Mouse (Mus musculus) urinary bladder, postnatal 4 days (tissue): ENCODE data around the gene Hist1h4k.
"Not testable (repeated sequence)": the region's sequence is repeated elsewhere in the genome, so short reads cannot be mapped to it uniquely, and the experiment has no call there.

ENCODE experiments used
- DNase-seq, 2 experiments: peaks; one replicate each; pipeline ENCODE4 v3.0.0; 2021 to 2022; ENCODE audit warnings: low spot score in 2 of 2

The Hist1h4k gene

DNA sequence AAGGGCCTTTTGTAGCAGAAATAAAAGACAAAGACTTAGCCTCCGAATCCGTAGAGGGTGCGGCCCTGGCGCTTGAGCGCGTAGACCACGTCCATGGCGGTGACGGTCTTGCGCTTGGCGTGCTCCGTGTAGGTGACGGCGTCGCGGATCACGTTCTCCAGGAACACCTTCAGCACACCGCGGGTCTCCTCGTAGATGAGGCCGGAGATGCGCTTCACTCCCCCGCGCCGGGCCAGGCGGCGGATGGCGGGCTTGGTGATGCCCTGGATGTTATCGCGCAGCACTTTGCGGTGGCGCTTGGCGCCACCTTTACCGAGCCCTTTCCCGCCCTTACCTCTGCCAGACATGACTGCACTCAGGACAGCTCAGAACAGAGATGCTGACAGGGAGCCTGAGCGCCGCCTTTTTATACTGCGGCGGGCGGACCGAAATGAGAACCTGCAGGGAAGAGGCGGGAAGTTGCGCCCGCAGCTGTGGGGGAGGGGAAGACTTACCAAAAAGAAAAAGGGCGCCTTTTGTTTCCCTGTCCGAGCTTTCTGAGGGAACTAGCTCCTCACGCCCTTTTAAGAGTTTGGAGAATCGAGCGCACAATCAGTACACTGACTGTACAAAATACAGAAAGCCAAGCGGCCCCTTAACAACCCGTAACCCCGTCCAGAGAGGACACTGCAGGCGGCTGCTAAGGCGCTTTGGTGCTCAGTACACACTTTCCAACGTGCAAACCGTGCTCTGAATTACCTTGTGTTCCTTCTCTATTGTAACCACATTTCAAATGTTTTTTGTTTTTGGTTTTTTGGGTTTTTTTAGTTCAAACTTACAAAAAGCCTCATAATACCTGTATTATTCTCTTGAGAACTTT is at the start of gene Hist1h4k:
Hist1h4k (minus strand) TSS at position 347 of the 859 bp plus-strand sequence.
- DNase-seq = peak; percentile 89 to 92

DNA sequence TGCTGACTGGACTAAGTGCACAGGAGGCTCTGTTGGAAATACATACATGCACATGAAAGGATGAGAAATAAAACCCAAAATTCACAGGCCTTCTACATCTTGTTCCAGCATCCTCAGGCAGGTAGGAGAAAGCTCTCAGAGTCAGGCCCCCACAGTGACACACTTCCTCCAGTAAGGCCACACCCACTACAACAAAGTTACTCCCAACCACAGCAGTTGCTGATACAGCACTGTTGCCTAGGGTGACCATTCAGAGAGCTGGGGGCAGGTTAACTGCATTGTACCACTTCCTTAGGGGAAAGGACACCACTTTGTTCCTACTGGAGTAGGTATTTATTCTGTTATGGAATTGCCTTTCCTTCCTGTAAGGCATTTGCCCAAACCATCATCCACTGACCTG is 46.9 kb upstream of the Hist1h4k start:
- not testable (repeated sequence) for DNase-seq

DNA sequence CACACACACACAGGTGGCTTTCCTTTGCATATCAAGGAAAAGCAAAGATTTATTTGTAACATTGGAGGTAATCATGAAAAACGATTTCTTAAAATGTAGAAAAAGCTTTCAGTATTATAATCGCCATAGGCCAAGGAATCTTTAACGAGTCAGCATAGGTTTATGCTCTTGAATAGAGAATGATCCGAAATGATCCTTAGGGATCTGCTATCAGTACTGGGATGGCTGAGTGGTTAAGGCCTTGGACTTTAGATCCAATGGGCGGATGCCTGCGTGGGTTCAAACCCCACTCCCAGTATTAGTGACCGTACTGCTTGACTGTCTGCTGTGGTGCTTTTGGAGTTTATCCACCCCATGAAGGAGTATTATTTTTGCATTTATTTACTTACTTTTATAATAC is 45.3 kb upstream of the Hist1h4k start:
- DNase-seq = no peak

DNA sequence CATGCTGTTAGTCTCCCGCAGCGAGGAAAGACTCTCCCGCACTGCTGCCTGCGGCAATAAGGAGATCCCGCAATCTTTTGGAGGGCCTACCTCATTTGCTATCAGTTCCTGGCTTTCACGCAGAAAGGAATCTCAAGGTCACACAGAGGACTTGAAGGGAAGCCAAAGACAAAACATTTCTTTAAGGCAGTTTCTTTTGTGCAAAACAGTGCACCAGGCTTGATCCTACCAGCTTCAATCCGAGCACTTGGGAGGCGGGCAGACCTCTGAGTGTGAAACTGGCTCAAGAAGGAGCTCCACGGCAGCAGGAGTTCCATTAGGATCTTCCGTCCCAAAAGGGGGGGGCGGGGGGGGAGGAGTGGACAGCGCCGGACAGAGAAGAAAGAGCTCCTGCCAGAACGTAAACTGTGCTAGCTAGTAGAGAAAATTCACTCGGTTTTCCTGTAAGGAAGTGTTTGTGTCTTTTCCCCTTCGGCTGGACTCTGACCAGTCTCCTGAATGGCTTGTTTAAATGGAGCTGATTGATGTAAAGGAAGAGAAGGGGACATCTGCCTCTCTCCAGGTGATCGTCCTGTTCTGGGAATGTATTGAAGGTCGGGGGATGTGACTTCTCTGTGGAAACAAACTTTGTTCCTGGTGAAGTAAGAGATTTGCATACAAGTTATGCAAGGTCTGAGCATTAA is 40.4 kb upstream of the Hist1h4k start:
- no peak for DNase-seq

DNA sequence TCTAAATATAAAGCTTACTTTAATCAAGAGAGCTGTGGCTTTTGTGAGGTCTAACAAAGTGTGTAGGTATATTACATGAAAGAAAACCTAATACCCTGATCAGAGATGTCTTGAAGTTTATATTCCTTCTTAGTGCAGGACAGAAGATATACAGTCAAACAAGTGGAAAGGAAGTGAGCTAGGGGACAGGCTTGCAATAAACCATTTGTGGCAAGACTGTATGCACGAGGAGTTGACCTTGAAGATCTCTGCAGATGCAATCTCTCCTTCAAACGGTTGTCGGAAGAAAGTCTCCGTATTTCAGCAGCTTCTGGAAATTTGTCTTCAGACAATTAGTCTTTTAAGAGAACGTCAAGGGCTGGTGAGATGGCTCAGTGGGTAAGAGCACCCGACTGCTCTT is 39.6 kb upstream of the Hist1h4k start:
- DNase-seq = no peak

DNA sequence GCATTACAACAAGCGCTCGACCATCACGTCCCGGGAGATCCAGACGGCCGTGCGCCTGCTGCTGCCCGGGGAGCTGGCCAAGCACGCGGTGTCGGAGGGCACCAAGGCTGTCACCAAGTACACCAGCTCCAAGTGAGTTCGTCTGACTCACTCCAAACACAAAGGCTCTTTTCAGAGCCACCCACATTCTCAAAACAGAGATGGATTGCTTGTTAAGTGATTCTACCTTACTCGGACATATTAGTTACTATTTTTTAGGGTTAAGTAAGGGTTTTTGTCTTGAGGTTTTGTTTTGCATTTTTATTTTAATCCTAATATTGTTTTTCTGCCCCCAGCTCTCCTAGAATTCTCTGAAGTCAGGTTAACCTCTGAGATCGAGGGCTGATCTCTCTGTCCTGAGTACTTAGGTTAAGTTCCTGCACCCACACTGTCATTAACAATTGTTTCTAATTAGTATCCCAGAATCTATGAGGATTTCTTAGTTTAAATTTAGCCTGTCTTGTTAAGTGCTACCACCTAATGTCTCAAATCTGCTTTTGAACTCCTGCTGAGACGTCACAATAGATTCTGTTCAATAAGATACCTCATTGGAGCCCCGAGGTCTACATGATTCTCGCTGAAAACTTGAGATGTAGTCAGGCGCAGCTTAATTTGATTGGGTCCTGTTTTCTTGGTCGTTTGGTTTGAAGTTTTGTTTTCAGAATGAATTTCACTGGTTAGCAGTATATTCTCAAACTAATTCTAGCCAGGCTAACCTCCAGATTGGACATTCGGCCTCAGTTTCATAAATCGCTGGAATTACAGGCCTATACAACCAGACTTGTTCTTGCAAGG is 37.7 kb upstream of the Hist1h4k start:
- no peak for DNase-seq

DNA sequence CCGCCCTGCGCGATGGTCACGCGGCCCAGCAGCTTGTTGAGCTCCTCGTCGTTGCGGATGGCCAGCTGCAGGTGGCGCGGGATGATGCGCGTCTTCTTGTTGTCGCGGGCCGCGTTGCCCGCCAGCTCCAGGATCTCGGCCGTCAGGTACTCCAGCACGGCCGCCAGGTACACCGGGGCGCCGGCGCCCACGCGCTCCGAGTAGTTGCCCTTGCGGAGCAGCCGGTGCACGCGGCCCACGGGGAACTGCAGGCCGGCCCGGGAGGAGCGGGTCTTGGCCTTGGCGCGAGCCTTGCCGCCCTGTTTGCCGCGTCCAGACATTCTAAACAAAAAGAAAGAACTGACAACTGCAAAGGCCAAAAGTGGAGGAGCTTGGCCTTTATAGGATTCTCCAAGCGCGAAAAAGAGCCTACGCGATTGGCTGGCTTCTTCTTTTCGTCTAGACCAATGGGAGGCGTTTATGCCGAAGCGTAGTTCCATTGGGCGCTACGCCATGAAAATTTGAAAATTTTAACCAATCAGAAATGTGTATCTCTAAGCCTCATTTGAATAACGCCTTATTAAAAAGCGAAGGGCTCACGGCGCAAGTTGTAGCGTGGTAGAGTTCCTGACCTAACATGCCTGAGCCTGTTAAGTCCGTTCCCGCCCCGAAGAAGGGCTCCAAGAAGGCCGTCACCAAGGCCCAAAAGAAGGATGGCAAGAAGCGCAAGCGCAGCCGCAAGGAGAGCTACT is 36.8 kb upstream of the Hist1h4k start, which contains the start of the genes Hist1h2an and Hist1h2bp:
Hist1h2an (minus strand) TSS at position 320 of the 731 bp plus-strand sequence.
Hist1h2bp (plus strand) TSS at position 563 of the 731 bp plus-strand sequence.
- peak; percentile 79 to 81 for DNase-seq

DNA sequence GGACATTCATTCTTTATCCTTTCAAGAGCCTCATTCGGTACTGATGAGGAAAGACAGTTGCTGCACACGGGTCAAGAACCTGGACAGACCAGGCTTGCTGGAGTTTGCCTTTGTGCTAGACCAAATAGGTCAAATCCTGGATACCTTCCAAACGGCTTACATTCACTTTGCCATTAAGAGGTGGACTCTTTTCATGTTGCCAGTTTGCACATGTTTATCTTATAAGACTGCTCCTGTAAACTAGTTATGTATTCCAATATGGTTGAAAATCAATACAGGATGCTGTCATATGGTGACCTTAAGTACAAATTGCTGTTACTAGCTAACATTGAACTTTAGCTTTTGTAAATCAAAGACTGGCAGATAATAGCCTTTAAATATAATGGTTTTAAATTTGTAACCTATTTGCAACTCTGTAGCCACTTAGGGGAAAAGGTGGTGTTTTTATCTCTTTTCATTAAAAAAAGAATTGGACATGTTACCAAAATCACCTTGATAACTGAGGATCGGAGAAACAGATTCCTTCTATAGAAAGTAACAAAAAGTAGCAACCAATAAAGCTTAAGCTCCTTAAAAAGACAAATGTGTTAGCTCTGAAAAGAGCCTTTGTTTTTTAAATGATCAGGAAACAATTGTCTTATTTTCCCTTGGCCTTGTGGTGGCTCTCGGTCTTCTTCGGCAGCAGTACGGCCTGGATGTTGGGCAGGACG is 36.0 kb upstream of the Hist1h4k start:
- DNase-seq = no peak

DNA sequence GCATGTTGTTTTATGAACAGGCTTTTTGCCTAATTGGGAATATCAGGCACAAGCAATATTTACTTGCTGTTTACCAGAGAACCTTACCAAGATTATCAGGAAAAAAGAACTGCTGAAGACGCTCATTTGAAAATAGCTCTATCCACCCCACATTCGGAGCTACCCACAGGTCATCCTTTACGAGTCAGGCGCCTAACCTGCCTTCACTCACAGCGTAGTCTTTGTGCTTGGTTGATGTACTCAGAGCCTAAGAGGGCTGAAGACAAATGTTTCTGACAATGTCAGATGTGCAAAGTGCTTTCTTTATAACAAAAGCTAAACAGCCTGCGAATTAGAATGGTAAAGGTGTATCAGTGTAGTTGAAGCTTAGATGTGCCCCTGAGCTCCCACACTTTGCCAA is 34.0 kb upstream of the Hist1h4k start:
- no peak for DNase-seq

DNA sequence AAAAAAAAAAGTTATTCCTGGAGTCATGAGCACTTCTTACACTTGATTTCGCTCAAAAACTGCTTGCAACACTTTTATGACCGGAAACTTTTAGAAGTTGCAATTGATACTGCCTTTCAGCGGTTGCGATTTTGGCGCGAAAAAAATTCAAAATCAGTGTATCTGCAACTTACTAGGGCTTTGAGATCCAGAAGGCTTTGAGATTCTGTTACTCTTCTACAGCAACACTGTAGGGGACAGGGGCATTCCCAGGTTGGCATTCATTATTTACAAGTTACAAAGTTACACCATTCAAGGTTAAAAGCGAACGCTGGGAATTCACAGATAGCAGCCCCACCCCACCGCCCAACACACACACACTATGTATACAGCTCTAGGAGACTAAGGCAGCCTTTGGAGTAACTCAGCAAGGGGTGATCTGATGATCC is 33.4 kb upstream of the Hist1h4k start:
- DNase-seq = no peak

DNA sequence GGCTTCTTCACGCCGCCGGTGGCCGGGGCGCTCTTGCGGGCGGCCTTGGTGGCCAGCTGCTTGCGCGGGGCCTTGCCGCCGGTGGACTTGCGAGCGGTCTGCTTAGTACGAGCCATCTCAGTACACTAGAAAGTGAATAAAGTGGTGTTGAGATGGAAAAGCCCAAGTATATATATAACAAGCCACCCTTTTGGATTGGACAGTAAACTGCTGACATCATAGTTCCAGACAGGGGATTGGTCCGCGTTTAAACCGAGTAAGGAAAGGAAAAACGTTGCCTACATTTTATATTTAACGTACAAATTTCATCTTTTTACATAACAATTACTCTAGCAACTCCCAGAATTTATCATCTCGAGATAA is 32.9 kb upstream of the Hist1h4k start, which contains the start of gene Hist1h3i:
Hist1h3i (minus strand) TSS at position 116 of the 363 bp plus-strand sequence.
- DNase-seq = peak in 1 of 2 experiments; percentile 30

DNA sequence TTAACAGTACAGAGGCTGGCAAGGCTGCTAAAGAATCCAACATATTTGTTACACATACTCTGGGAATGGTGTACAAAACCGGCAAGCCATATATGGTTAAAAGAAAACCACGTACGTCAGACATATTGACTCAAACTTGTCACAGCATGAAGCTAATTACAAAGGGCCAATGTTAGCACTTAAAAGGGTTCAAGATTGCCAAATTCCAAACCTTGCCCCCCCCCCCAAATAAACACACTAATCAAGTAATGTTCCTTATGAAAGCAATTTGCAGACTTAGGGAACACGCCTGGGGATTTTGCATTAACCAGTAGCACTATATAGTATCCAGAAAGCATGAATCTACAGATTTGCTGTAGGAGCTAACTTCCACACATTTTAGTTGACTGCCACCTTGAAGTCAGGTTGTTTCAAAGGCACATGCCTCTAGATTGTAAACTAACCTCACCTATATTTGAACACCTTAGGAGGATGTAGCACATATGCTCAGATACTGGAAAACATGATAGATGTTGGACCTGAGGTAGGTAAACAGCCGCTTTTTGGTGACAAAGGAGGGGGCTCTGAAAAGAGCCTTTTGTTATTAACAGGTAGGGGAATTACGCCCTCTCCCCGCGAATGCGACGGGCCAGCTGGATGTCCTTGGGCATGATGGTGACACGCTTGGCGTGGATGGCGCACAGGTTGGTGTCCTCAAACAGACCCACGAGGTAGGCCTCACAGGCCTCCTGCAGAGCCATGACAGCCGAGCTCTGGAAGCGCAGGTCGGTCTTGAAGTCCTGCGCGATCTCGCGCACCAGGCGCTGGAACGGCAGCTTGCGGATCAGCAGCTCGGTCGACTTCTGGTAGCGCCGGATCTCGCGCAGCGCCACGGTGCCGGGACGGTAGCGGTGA is 32.3 kb upstream of the Hist1h4k start:
- not testable (repeated sequence) for DNase-seq

DNA sequence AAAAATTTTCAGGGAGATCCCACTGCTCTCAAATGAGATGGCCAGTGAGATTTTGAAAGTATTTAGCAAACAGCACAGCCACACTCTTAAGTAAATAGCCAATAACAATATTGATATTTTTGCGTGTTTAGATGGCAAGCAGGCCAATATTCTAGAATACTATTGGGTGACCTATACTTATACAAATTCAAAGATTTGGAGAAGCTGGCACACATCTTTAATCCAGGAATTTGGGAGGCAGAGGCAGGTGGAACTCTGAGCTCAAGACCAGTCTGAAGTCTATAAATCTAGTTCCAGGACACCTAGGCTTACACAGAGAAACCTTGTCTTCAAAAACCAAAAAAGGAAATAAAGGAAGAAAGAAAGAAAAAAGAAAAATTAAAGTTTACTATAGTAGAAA is 31.3 kb upstream of the Hist1h4k start:
- DNase-seq = no peak

DNA sequence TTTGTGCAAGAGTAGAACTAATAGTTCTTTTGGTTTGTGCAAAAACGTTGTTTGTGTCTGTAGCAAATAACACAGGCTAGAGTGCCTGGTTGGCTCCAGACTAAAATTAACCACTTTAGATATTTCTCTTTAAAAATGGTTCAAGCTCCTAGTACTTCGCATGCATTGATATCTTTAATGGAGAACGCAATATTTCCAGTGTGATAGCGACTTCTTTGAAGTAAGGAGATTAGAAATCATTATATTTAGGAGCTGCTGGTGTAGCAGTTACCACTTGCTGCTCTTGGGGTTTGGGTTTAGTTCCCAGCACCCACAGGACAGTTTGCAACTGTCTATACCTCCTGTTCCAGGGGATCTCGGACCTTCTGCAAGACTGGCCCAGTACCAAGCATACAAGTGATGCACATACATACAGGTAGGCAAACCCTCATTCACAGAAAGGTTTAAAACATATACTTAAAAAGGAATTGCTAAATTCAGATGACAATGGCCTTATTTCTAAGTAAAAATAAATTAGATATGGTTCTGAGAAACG is 30.8 kb upstream of the Hist1h4k start:
- no peak for DNase-seq

DNA sequence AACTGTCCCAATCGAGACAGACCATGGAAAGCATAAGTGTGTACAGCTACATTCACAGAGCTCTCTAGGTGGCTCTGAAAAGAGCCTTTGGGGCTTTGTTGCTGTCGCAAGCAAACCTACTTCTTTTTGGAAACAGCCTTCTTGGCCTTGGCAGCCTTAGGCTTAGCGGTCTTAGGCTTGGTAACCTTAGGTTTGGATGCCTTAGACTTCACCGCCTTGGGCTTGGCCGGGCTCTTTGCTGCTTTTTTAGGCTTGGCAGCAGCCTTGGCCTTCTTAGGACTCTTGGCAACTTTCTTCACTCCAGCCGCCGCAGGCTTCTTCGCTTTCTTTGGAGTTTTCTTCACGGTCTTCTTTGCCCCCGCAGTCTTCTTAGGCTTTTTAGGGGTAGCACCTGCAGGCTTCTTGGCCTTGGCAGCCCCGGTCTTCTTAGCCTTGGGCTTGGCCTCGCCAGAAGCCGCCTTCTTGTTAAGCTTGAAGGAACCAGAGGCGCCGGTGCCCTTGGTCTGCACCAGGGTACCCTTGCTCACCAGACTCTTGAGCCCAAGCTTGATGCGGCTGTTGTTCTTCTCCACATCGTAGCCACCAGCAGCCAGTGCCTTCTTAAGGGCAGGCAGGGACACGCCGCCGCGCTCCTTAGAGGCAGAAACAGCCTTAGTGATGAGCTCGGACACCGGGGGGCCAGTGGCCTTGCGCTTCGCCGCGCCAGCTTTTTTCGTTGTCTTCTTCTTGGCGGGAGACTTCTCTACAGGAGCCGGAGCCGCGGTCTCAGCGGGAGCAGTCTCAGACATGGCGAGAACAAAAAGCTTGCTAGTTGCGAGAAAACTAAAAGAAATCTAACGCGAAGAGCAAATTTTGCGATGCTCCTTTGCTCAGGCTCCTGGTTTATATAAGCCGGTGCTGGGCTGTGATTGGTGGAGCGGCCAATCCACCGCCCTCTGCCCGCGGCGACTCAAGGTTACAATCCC is 29.7 kb upstream of the Hist1h4k start, which contains the start of gene Hist1h1b:
Hist1h1b (minus strand) TSS at position 859 of the 965 bp plus-strand sequence.
- DNase-seq = peak; percentile 51 to 63

DNA sequence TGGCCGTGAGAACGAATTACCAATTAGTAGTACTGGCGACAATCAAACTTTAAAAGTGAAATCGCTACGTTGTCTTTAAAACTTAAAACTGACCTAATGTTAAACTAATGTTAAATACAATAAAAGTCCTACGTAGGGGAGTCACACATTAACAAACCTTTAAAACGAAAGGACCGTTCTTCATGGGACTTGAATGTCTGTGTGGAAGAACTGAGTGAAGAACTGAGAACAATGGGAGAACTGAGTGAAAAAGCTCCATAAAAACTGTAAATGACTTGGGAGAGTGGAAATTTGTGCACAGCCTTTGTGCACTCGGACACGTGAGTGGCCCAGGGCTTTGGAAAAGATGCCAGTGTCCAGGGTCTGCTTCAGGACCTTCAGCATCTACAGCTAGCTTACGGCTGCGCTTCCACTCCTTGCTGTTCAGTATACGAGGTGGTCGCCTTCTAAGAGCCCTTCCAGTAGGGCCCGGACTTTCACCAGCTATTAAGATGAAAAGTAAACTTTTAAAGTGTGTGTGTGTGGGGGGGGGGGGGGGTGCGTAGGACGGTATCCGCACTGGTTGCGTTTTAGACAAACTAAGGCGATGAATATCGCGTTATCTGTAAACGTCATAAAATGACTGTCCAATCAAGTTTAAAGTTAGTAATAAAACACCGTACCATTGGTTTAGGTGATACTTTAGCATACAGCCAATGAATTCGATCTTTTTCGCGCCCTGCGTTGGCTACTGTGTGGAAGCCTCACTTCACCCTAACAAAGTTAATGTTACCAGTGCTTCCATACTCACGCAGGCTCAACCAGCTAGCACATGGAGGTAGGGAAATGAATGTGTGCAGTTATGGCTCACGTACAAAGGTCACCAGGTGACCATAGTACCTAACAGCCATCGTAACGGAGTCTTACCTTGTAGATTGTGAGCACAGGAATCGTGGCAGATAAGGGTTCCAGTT is 28.8 kb upstream of the Hist1h4k start:
- peak; percentile 54 to 66 for DNase-seq

DNA sequence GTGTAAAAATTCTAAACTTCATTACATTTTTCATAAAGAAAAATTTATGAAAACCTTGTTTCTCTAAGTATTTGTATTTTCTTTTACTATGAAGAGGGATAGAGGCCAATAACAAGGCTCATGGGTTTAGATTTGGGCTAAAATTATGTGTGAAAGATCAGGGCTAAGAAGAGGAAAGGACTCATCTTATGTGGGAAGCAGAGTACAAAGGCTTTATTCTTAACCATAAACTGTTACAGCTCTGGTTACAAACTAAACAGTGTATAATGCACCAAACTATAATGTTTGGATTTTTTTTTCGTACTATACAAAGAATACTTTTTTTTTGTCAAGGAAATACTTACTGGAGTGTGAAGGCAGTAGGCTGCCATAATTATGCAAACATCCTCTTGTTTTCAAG is 5.4 kb upstream of the Hist1h4k start:
- no peak for DNase-seq
